ENCODE assay signal across 9 mouse cellular contexts in genomic region chr13:97238181-97238981, GRCm38 (mm10). TPM values are rescaled to one million over a fixed set of nuclear protein-coding genes. Genes with fewer than 3 reads are reported as not detected.
A peak's percentile ranks its signal among the peaks of the same experiment; 100 is the strongest.
DNase-seq lines count a peak whose midpoint lies in the region; ATAC-seq and TF ChIP-seq lines count a peak whose summit lies in the region.
"Had no signal": no experiment of that assay in that cellular context is flagged by ENCODE, and none has a peak within 500 bp of the region (broad histone marks: within the 10 kb centered on the region; RNA-seq: fewer than 3 reads in every experiment).

No protein-coding gene starts in this region.

- H3K4me1 ChIP-seq in kidney, embryonic 15.5 days = peaks cover 48% of the 10 kb centered on the region
- peaks cover 3% of the 10 kb centered on the region; the same call in 1 of the 2 replicates for H3K4me1 ChIP-seq in kidney, adult 2 months (ENCODE audit: control insufficient read depth, insufficient read depth, low read length)
- H3K4me1 ChIP-seq in ES-Bruce4 (ENCODE audit: control insufficient read depth, insufficient read depth, low read length) = peaks cover 1% of the 10 kb centered on the region
- peaks cover 51% of the 10 kb centered on the region for H3K4me1 ChIP-seq in forebrain, embryonic 12.5 days
- H3K4me1 ChIP-seq in limb, embryonic 15.5 days = peaks cover 39% of the 10 kb centered on the region

- no peak overlapping the region for H3K4me3 ChIP-seq in kidney, embryonic 15.5 days (replicated peaks)
- no peak overlapping the region for H3K4me3 ChIP-seq in kidney, adult 2 months (ENCODE audit: insufficient read depth, low read depth, low read length)
- H3K4me3 ChIP-seq in ES-Bruce4 (ENCODE audit: low read depth, low read length) = no peak overlapping the region
- H3K4me3 ChIP-seq in forebrain, embryonic 12.5 days (replicated peaks) = no peak overlapping the region
- H3K4me3 ChIP-seq in limb, embryonic 15.5 days = no peak overlapping the region
- H3K4me3 ChIP-seq: myocyte had no signal

- H3K36me3 ChIP-seq in kidney, embryonic 15.5 days = no peaks in the 10 kb centered on the region
- H3K36me3 ChIP-seq in kidney, adult 2 months (ENCODE audit: control insufficient read depth, insufficient read depth, low read length) = no peaks in the 10 kb centered on the region
- no peaks in the 10 kb centered on the region for H3K36me3 ChIP-seq in ES-Bruce4 (ENCODE audit: control insufficient read depth, insufficient read depth, low read length, poor library complexity, severe bottlenecking)
- no peaks in the 10 kb centered on the region for H3K36me3 ChIP-seq in forebrain, embryonic 12.5 days (replicated peaks)
- no peaks in the 10 kb centered on the region for H3K36me3 ChIP-seq in limb, embryonic 15.5 days

- H3K27me3 ChIP-seq in kidney, embryonic 15.5 days = no peaks in the 10 kb centered on the region
- no peaks in the 10 kb centered on the region for H3K27me3 ChIP-seq in kidney, adult 2 months (replicated peaks; ENCODE audit: control insufficient read depth, insufficient read depth, low read length)
- no peaks in the 10 kb centered on the region for H3K27me3 ChIP-seq in ES-Bruce4 (ENCODE audit: control insufficient read depth, insufficient read depth, low read length, poor library complexity, severe bottlenecking)
- H3K27me3 ChIP-seq in forebrain, embryonic 12.5 days = no peaks in the 10 kb centered on the region
- no peaks in the 10 kb centered on the region for H3K27me3 ChIP-seq in limb, embryonic 15.5 days

- WGBS in kidney, embryonic 15.5 days = 42% methylated on average over 16 of the region's 16 CpGs
- WGBS in kidney, adult 2 months = 63% methylated on average over 16 of the region's 16 CpGs
- 56% methylated on average over 16 of the region's 16 CpGs for WGBS in forebrain, embryonic 12.5 days
- WGBS in limb, embryonic 15.5 days = 50% methylated on average over 16 of the region's 16 CpGs

- peak overlapping the region; percentile 93 for H3K27ac ChIP-seq in kidney, embryonic 15.5 days
- H3K27ac ChIP-seq in kidney, adult 2 months (ENCODE audit: insufficient read depth, low read depth, low read length) = no peak overlapping the region
- peak overlapping the region; percentile 81 for H3K27ac ChIP-seq in ES-Bruce4 (ENCODE audit: insufficient read depth, low read length)
- H3K27ac ChIP-seq in forebrain, embryonic 12.5 days = peak overlapping the region; percentile 80
- H3K27ac ChIP-seq in limb, embryonic 15.5 days = 0 out of 2 replicates have a peak overlapping the region, but pooled peaks have one; percentile 52

- no peak overlapping the region for H3K9ac ChIP-seq in kidney, embryonic 15.5 days
- H3K9ac ChIP-seq in ES-Bruce4 (ENCODE audit: low read depth, poor library complexity, severe bottlenecking) = peak overlapping the region; percentile 97; the same call in 1 of the 2 replicates
- no peak overlapping the region for H3K9ac ChIP-seq in forebrain, embryonic 12.5 days
- no peak overlapping the region for H3K9ac ChIP-seq in limb, embryonic 15.5 days

- TF ChIP-seq EP300 in ES-Bruce4 (IDR thresholded peaks at IDR 0.05; ENCODE audit: insufficient read depth, low read depth, low read length) = no peak

- DNase-seq in kidney, adult 2 months = no peak
- no peak for DNase-seq in urinary bladder, postnatal 36 days (ENCODE audit: low spot score in 2 of 2)
- DNase-seq in urinary bladder, postnatal 4 days (ENCODE audit: low spot score in 2 of 2) = no peak
- no peak for DNase-seq in embryo, embryonic 9.5 days (ENCODE audit: extremely low spot score)

- H3K9me3 ChIP-seq in kidney, embryonic 15.5 days (replicated peaks) = no peaks in the 10 kb centered on the region
- H3K9me3 ChIP-seq in ES-Bruce4 (replicated peaks; ENCODE audit: control insufficient read depth, insufficient read depth, low read length, poor library complexity, severe bottlenecking) = no peaks in the 10 kb centered on the region
- H3K9me3 ChIP-seq in forebrain, embryonic 12.5 days = no peaks in the 10 kb centered on the region
- H3K9me3 ChIP-seq in limb, embryonic 15.5 days = no peaks in the 10 kb centered on the region

- TF ChIP-seq CTCF in kidney, adult 2 months (conservative IDR thresholded peaks at IDR 0.05; ENCODE audit: insufficient read depth, insufficient read length, low read depth, low read length) = no peak
- TF ChIP-seq CTCF in ES-Bruce4 (IDR thresholded peaks at IDR 0.05; ENCODE audit: low read depth, low read length) = no peak

- no peak for ATAC-seq in kidney, embryonic 15.5 days (replicated peaks; ENCODE audit: low FRiP score)
- no peak for ATAC-seq in forebrain, embryonic 12.5 days (ENCODE audit: low FRiP score)
- no peak for ATAC-seq in limb, embryonic 15.5 days (ENCODE audit: insufficient number of reproducible peaks, low FRiP score, low TSS enrichment, low read depth)

- TF ChIP-seq POLR2A in kidney, adult 2 months (IDR thresholded peaks at IDR 0.05; ENCODE audit: low read depth, low read length) = no peak
- TF ChIP-seq POLR2A in ES-Bruce4 (IDR thresholded peaks at IDR 0.05; ENCODE audit: insufficient read depth, low read length) = no peak

- H3K4me2 ChIP-seq in kidney, embryonic 15.5 days = no peak overlapping the region; the same call in 1 of the 2 replicates
- no peak overlapping the region for H3K4me2 ChIP-seq in forebrain, embryonic 12.5 days
- H3K4me2 ChIP-seq in limb, embryonic 15.5 days = no peak overlapping the region

RNA-seq across cellular contexts. Expression of gene Enc1, which starts 2.5 kb away (rescaled TPM):
- polyA plus RNA-seq in kidney, embryonic 15.5 days (2015; fragmentation: Nextera tagmentation; extraction: Ambion mirVana) = 12.0 and 15.1 TPM in 2 replicates
- polyA plus RNA-seq in kidney, adult 2 months (2012; rRNA removed) = 2.7 and 3.6 TPM in 2 replicates
- 83.0 TPM in 2 replicates for polyA plus RNA-seq in ES-Bruce4 (2011; ENCODE audit: insufficient read depth, insufficient read length, low read depth, missing spikeins)
- polyA plus RNA-seq in forebrain, embryonic 12.5 days (2016; fragmentation: Nextera tagmentation; extraction: Ambion mirVana) = 23.9 and 26.9 TPM in 2 replicates
- 6.1 and 10.4 TPM in 2 replicates for polyA plus RNA-seq in limb, embryonic 15.5 days (2015; fragmentation: Nextera tagmentation; extraction: Ambion mirVana)

RNA-seq across cellular contexts. Expression of gene Hexb, which starts 40.2 kb away (rescaled TPM):
- 34.6 and 36.7 TPM in 2 replicates for polyA plus RNA-seq in kidney, embryonic 15.5 days (2015; fragmentation: Nextera tagmentation; extraction: Ambion mirVana)
- 149 and 205 TPM in 2 replicates for polyA plus RNA-seq in kidney, adult 2 months (2012; rRNA removed)
- polyA plus RNA-seq in ES-Bruce4 (2011; ENCODE audit: insufficient read depth, insufficient read length, low read depth, missing spikeins) = 53.4 and 59.7 TPM in 2 replicates
- 18.4 and 20.6 TPM in 2 replicates for polyA plus RNA-seq in forebrain, embryonic 12.5 days (2016; fragmentation: Nextera tagmentation; extraction: Ambion mirVana)
- 63.1 and 65.7 TPM in 2 replicates for polyA plus RNA-seq in limb, embryonic 15.5 days (2015; fragmentation: Nextera tagmentation; extraction: Ambion mirVana)
